Mouse (Mus musculus): ENCODE measurements around the gene Gata1.
"Not testable (repeated sequence)": the region's sequence is repeated elsewhere in the genome, so short reads cannot be mapped to it uniquely, and the experiment has no call there.

The Gata1 gene

DNA sequence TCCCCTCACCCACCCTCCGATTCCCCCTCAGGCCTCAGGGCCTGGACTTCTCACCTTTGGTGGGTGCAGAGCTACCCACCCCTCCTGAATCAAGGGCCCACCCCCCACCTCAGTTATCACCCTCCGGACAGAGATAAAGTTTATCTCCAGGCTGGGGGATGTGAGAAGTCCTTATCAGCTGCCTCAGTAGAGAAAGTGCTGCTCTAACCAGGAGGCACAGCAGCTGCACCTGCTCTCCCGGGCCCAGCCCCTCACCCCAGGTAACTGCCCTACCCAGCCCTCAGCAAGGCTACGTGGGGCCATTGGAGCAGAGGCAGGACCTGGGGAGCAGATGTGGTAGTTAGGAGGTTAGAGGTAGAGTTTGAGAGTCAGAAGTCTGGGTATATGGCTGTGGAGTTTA lies 11.7 kb downstream of the Gata1 start:
- no peak for DNase-seq (ENCODE audit: low spot score in 2 of 2)

DNA sequence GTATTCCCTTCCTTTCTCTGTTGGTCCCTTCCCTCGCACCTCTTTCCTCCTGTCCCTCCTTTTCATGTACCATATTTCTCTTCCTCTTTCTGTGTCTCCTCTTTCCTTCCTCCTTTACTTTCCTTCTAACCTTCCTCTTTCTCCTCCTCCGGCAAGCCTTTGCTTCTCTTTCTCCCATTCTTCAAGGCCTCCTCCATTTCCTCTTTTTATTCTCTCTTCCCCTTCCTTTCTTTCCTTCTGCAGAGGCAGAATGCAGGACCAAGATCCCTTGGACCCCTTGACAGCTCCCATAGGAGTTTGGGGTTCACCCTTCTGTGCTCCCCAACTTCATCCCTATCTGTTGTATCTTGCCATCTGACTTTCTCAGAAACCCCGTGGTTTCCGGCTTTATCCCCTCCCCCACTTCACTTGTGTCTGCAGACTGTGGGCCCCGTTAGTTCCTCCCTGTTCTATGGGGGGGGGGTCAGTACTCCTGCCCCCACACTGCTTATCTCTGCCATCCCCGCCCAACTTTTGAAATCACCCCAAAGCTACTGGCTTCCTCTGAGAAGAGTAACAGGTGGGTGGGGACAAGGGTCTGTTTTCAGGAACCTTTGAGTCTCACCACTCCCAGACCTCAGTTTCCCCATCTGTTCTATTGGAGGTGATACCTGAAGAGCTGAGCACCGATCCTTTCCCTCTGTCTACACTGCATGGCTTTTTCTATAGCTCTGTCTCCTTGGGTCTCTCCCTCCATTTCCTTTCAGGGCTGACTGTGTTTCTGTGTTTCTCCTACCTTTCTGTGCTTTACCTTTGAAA lies 13.8 kb downstream of the Gata1 start:
- peak in 1 of 2 experiments; percentile 6 for DNase-seq (ENCODE audit: low spot score in 2 of 2)

DNA sequence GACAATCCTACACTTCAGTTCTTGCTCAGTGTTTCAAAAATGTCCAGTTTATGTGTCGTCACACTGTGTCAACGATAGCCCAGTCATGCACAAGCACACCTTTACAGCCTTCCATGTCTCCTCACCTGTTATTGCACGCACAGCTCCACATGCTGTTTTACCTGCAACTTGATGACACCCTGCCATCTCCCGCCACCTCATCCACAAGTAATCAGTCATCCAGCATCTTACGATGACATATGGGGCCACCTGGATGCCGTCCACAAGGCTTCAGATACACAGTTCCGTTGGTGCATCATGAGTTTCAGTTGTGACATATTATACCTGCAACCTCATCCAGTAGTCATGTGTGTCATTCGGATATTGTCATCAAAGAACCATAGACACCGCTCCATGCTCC lies 19.0 kb downstream of the Gata1 start:
- no peak for DNase-seq (ENCODE audit: low spot score in 2 of 2)

DNA sequence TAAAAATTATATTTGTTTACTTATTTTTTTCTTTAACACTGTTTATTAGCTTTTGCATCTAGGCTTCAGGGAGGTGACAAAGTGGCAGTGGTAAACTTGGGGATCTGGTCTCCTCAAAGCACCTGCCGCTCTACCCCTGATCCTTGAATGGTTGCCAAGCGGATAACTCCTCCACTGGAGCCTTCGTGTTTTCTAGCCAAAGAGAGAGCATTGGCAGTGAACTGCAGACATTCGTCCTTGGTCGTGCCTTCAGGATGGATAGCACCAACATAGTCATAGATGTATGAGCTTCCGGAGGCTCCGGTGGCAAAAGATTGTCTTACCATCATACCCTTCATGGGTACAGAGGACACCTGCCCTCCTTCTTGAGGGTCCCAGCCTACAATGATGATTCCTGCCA lies 27.8 kb downstream of the Gata1 start:
- no peak for DNase-seq (ENCODE audit: low spot score in 2 of 2)

DNA sequence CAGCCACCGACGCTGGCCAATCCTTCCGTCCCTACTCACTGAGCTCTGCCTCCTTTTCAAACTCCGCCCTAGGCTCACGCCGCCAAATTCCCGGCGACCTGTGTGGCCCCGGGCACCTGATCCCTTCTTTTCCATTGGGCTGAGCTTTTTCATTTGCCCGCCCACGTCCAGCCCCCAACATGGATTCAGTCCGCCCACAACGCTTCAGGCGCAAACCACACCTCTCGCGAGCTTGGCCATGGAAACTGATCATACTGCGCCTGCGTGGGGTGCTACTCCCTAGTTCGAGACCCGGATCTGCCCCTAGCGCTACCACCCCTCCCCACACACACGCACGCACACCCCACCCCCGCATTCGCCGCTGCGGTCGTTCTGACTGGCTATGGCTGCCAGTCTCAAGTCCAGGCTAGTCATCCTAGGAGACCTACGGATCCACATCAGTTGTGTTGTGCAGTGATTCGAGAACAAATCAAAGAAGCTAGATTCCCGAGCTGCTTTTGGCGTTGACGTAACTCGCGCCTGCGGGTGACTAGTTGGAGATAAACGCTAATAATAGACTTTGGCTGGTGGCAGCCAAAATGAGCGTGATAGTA lies 29.9 kb downstream of the Gata1 start:
- peak; percentile 86 to 90 for DNase-seq (ENCODE audit: low spot score in 2 of 2)

DNA sequence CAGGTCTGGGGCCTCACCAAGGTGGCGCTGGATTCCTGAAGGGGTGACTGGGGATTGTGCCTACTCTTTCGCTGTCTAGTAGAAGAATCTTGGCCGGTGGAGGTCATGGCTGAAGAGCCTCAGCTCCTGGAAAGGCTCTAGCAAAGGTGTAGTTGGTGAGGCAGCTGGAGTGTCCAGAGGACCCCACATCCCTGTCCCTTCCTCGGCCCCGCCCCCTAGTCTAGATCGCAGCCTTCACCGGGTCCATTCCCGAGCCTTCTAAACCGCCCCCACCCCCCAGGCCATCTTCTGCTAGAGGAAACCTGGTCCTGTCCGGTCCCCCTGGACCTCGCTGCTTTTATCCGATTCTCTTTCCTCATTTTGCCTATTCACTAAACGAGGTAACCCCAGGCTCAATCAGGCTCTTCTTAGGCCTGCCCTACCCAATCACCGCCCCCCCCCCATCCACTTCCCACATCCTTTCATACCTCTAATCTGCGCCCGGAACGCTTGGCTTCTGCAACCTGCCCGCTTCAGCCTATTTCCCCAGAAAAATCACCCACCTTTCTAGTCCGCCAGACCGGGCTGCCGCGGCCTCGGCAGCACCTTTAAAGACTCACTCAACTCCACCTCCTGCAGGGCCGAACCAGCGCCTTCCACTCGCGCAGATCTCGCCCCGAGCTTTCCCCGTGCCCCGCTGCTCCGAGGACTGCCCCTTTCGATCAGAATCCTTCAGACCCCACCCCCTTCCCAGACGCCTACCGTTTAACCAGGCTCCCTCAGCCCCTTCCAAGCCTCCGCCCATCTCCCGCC lies 30.6 kb downstream of the Gata1 start, which contains the start of gene Hdac6:
TSS of gene Hdac6 (minus strand) at position 782 of the 792 bp plus-strand sequence.
- no peak for DNase-seq (ENCODE audit: low spot score in 2 of 2)

DNA sequence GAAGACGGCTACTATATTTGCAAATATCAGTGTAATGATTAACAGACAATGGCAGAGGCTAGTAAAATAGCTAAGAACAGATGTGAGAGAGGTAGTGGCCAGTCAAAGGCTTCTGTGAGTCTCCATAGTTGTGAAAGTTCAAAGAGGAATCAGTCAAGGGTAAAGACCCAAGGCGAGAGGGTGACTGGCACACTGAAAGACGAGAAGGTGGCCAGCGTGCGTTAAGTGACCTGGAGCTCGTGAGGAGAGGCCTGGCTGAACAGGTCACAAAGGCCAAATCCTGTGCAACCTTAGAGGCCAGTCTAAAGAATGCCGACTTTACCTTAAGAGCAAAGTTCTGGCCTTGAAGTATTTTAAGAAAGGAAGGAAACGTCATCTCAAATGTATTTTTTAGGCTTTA lies 32.3 kb downstream of the Gata1 start:
- no peak for DNase-seq (ENCODE audit: low spot score in 2 of 2)

DNA sequence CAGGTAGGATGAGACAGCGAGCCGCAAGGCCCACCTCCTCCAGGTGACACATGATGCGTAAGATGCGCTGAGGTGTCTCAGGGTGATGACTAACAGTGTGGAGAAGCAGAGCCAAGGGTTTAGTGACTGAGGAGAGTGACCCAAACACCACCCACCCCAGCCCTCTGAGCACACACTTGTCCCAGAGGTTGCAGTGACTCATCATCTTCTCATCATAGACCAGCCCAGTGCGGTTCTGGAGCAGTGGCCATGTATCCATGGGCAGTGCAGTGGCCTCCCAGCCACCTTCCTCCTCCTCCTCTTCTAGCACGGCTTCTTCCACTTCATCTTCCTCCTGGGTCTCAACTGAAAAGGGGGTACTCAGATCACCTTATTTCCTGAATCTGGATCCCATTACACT lies 40.2 kb downstream of the Gata1 start:
- DNase-seq (ENCODE audit: low spot score in 2 of 2) = no peak

DNA sequence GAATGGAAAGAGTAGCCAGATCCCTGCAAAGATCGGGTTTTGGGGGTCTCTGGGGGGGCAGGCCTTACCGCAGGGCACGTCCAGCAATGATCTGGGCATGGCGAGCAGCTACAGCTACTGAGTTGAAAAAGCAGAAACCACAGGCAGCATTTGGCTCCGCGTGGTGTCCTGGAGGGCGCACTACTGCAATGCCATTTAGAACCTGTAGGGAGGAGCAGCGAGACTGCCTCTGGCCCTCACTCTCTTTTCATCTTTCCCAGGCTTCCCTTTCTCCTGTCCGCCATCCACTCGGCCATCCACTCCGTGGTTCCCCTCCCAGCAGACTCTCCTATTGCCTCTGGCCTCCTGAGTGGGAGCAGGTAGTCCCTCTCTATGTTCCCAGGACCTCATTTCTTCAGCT lies 41.0 kb downstream of the Gata1 start:
- DNase-seq (ENCODE audit: low spot score in 2 of 2) = no peak

DNA sequence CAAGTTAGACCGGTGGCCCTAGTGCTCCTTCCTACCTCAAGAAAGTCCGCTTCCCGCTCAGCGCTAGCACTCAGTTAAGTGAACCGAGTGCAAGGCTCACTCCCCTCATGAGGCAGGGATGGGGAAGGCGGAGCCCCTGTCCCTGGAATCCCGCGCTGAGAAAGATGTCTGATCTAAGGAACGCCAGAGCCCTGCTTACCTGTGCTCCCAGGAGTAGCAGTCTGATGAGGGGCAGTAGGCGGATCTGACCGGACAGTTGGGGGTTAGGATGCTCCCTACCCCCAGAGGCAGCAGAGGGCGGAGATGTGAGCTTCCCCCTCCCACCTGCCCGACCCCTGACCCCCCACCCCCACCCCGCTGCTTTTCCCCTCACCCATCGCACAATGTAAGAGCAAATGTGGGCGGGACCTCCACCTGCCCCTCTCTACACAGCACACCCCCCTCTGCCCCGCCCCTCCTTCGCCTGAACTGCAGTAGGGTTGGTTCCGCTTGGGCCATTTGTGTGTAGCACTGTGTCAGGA lies 49.5 kb downstream of the Gata1 start, which contains the start of gene Eras:
TSS of gene Eras (minus strand) at position 338 of the 521 bp plus-strand sequence.
- no peak for DNase-seq (ENCODE audit: low spot score in 2 of 2)

DNA sequence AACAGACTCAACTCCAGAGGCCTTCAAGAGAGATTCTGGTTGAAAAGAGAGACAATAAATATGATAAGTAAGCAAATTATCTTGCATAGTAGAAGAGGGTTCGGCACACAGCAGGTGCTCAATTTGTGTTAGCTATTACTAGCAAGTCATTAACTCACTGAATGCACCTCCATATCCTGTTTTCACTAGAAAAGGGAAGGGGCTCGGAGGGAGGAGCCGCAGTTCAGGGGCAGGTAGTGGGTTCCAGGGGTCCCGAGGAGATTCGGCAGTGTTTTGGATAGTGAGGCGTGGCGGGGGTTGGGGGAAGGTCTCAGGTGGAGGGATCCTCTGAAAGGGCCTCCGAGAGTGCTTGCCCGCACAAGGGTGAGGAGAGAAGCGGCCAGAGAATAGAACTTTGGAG lies 50.8 kb downstream of the Gata1 start:
- no peak for DNase-seq (ENCODE audit: low spot score in 2 of 2)

DNA sequence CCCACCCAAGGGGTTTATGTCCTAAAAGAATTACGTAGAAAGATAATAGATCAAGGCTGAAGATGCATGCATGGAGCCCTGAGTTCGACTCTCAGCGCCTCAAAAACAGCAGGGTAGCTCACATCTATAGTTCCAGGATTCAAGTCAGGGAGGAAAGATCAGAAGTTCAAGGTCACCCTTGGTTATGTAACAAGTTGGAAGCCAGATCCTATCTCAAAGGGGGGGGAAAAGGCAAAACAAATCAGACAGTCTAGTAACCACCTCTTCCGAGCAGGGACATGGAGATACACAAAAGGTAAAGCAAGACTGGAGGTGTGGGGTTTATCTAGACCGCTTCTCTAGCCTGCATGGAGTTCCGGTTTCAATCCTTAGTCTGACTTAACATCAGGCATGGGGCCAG lies 51.6 kb downstream of the Gata1 start:
- DNase-seq (ENCODE audit: low spot score in 2 of 2) = no peak

DNA sequence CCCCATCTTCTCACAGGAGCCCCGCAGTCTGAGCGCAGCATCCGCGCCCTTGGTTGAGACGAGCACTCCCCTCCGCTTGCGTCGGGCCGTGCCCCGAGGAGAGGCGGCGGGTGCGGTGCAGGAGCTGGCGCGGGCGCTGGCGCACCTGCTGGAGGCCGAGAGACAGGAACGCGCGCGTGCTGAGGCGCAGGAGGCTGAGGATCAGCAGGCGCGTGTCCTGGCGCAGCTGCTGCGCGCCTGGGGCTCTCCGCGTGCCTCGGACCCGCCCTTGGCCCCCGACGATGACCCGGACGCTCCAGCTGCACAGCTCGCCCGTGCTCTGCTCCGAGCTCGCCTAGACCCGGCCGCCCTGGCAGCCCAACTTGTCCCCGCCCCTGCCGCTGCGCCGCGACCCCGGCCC lies 55.8 kb downstream of the Gata1 start:
- no peak for DNase-seq (ENCODE audit: low spot score in 2 of 2)

DNA sequence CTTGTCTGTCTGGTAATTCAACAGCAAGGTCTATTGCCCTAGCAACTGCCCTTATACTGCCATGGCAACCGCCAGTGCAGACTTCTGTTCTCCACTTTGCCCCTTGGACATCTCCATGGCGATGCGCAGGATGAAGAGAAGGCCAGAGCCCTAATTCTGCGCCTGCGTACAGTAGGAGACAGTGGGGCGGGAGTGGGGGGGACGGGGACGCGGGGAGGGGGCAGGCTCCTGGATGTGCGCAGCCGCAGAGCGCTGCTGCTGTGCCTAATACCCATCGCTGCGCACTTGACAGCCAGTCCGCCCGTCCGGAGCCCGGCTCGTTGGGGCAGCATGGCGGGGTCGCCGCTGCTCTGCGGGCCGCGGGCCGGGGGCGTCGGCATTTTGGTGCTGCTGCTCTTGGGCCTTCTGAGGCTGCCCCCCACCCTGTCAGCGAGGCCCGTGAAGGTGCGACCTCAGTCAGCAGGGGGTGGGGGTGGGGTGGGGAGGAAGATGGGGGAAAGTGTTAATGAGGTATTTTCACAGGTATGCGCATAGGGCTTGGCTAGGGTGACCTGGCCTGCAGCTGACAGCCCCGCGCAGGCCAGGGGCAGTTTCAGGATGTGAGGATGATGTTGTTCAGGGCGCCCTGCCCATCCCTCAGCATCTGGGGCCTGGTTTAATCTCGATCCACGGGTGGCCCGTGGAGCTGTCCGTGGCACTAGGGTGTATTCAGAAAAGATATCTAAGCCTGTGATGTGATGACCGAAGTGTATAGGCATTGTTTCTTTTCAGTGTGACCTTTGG lies 58.1 kb downstream of the Gata1 start, which contains the start of gene Pcsk1n:
TSS of gene Pcsk1n (plus strand) at position 222 of the 783 bp plus-strand sequence.
- no peak for DNase-seq (ENCODE audit: low spot score in 2 of 2)

DNA sequence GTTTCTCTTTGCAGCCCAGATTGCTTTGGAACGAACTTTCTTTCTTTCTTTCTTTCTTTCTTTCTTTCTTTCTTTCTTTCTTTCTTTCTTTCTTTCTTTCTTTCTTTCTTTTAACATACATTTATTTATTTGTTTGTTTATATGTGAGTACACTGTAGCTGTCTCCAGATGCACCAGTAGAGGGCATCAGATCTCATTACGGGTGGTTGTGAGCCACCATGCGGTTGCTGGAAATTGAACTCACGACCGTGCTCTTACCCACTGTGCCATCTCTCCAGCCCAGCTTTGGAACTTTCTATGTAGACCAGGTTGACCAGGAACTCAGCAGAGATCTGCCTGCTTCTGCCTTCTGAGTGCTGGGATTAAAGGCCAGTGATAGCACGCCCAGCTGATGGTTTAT lies 59.9 kb downstream of the Gata1 start:
- DNase-seq (ENCODE audit: low spot score in 2 of 2) = not testable (repeated sequence)

DNA sequence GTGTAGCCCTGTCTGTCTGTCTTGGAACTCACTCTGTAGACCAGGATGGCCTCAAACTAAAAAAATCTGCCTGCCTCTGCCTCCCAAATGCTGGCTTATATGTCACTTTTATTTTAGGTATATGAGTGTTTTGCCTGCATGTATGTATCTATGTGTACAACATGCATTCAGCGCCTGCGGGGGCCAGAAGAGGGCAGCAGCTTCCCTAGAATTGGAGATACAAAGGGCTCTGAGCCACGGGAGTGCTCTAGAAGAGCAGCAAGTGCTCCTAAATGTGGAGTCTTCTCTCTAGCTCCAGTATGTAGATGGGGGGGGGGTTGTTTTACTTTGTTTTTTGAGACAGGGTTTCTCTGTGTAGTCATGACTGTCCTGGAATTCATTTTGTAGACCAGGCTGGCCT lies 62.2 kb downstream of the Gata1 start:
- peak; percentile 11 to 24 for DNase-seq (ENCODE audit: low spot score in 2 of 2)

DNA sequence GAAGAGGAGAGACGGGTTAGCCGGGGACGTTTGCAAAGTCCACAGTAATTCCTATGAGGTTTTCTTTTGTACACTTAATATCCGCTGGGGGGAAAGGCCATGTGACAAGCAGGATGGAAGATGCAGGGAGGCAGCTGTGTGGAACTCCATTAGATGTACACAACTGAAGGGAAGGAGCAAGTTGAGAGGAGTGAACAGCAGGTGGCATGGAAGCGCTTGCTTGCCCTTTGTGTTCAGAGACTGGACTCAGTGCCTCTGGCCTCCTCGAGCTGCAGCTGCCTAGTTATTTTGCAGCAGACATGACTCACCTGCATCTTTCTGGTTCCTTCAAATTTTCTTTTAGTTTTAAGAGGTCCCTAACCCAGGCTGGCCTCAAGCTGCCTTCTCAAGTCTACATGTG lies 67.4 kb downstream of the Gata1 start:
- no peak for DNase-seq (ENCODE audit: low spot score in 2 of 2)
